Mouse (Mus musculus): ENCODE measurements around the gene 1700047I17Rik2. TPM values are rescaled to one million over a fixed set of nuclear protein-coding genes. Genes with fewer than 3 reads are reported as not detected.
A peak's percentile ranks its signal among the peaks of the same experiment; 100 is the strongest.
"Not testable (repeated sequence)": the region's sequence is repeated elsewhere in the genome, so short reads cannot be mapped to it uniquely, and the experiment has no call there.

1700047I17Rik2 gene
- polyA plus RNA-seq, 1 experiment from 2014 or later: not detected

DNA sequence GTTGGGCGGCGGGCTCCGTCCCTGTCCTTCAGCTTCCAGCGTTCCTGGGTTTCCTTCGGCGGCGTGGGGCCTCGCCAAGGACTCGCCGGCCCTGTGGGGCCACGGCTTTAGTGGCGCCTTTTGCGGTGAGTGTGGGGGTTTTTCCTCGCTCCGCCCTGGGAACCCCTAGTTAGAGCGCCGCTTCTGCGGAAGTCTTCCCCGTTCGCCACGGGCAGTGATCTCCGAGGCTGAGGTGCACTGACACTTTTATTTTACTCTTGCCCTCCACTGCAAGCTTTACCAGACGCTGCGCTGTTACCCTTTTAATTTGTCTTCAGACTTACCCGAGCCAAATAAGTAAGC, 31.1 kb downstream of the 1700047I17Rik2 start:
- H3K9ac ChIP-seq (ENCODE audit: low read depth, low read length); H3K27ac ChIP-seq (ENCODE audit: low read depth, low read length); H3K4me1 ChIP-seq (replicated peaks; ENCODE audit: control insufficient read depth, insufficient read depth, low read length); H3K9me3 ChIP-seq (ENCODE audit: control insufficient read depth); H3K4me3 ChIP-seq (ENCODE audit: low read depth, low read length); H3K27me3 ChIP-seq (replicated peaks; ENCODE audit: control insufficient read depth, insufficient read depth, low read length); H3K36me3 ChIP-seq (ENCODE audit: control insufficient read depth, insufficient read depth): not testable (repeated sequence)
- H3K4me2 ChIP-seq (replicated peaks; ENCODE audit: low read depth): 0 out of 2 replicates have a peak overlapping the region, but pooled peaks have one; percentile 24
- peak; percentile 17 for ATAC-seq
- WGBS: 0% methylated on average over 9 of the region's 25 CpGs

GRCm38 (mm10) chr12:55242243-55242642, 42.9 kb downstream of the 1700047I17Rik2 start:
- H3K9me3 ChIP-seq (ENCODE audit: control insufficient read depth): not testable (repeated sequence)
- WGBS: no CpG with 5 or more reads among the region's 8 CpGs

GRCm38 (mm10) chr12:55261950-55262349, 62.6 kb downstream of the 1700047I17Rik2 start:
- H3K36me3 ChIP-seq (ENCODE audit: control insufficient read depth, insufficient read depth): peaks cover 10% of the 10 kb centered on the region; the same call in 1 of the 2 replicates
- ATAC-seq; H3K9ac ChIP-seq (ENCODE audit: low read depth, low read length); H3K4me2 ChIP-seq (replicated peaks; ENCODE audit: low read depth); H3K9me3 ChIP-seq (ENCODE audit: control insufficient read depth); H3K27ac ChIP-seq (ENCODE audit: low read depth, low read length); H3K4me1 ChIP-seq (replicated peaks; ENCODE audit: control insufficient read depth, insufficient read depth, low read length); H3K4me3 ChIP-seq (ENCODE audit: low read depth, low read length); H3K27me3 ChIP-seq (replicated peaks; ENCODE audit: control insufficient read depth, insufficient read depth, low read length): not testable (repeated sequence)
- WGBS: no CpG with 5 or more reads among the region's 8 CpGs

More at GRCm38 (mm10) chr12:55242243-55242642, 42.9 kb downstream of the 1700047I17Rik2 start:
- not testable (repeated sequence) for H3K4me3 ChIP-seq (ENCODE audit: low read depth, low read length); H3K27ac ChIP-seq (ENCODE audit: low read depth, low read length); H3K4me1 ChIP-seq (replicated peaks; ENCODE audit: control insufficient read depth, insufficient read depth, low read length); H3K36me3 ChIP-seq (ENCODE audit: control insufficient read depth, insufficient read depth); H3K27me3 ChIP-seq (replicated peaks; ENCODE audit: control insufficient read depth, insufficient read depth, low read length); H3K9ac ChIP-seq (ENCODE audit: low read depth, low read length); H3K4me2 ChIP-seq (replicated peaks; ENCODE audit: low read depth); ATAC-seq

DNA sequence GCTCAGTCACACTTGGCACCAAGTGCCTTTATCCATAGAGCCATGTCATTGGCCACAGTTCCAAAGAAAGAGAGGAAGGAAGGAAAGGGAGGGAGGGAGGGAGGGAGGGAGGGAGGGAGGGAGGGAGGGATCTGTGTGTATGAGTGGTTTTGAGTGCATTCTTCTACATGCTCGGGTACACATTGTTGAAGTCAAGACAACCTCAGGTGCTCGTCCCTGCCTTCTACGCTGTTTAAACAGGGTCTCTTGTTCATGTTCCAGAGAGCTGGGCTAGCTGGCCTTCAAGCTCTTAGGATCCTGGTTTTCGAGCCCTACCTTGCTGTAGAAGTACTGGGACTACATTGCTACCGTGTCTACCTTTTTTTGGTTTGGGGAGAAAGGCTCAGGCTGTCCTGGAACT, 64.0 kb downstream of the 1700047I17Rik2 start:
- not testable (repeated sequence) for H3K9me3 ChIP-seq (ENCODE audit: control insufficient read depth); H3K27me3 ChIP-seq (replicated peaks; ENCODE audit: control insufficient read depth, insufficient read depth, low read length); H3K9ac ChIP-seq (ENCODE audit: low read depth, low read length); H3K4me3 ChIP-seq (ENCODE audit: low read depth, low read length); H3K4me1 ChIP-seq (replicated peaks; ENCODE audit: control insufficient read depth, insufficient read depth, low read length); H3K27ac ChIP-seq (ENCODE audit: low read depth, low read length); ATAC-seq; H3K4me2 ChIP-seq (replicated peaks; ENCODE audit: low read depth)
- WGBS: no CpG with 5 or more reads among the region's 5 CpGs
- peaks cover 10% of the 10 kb centered on the region; the same call in 1 of the 2 replicates for H3K36me3 ChIP-seq (ENCODE audit: control insufficient read depth, insufficient read depth)

Other genes starting within 250 kb of the 1700047I17Rik2 start
- not detected in 2 replicates for gene Gm20403, start 213.1 kb upstream of the 1700047I17Rik2 start, polyA plus RNA-seq (2015; fragmentation: Nextera tagmentation; extraction: Ambion mirVana)
- gene Baz1a, start 185.2 kb upstream of the 1700047I17Rik2 start, polyA plus RNA-seq (2015; fragmentation: Nextera tagmentation; extraction: Ambion mirVana): 15.2 and 15.3 TPM in 2 replicates
- 10.1 TPM in 2 replicates for gene 2700097O09Rik, start 119.5 kb upstream of the 1700047I17Rik2 start, polyA plus RNA-seq (2015; fragmentation: Nextera tagmentation; extraction: Ambion mirVana)
- gene Srp54a, start 119.3 kb upstream of the 1700047I17Rik2 start, polyA plus RNA-seq (2015; fragmentation: Nextera tagmentation; extraction: Ambion mirVana): 106 and 107 TPM in 2 replicates
- gene Fam177a, start 75.1 kb upstream of the 1700047I17Rik2 start, polyA plus RNA-seq (2015; fragmentation: Nextera tagmentation; extraction: Ambion mirVana): 27.8 and 29.2 TPM in 2 replicates
- 34.7 and 39.1 TPM in 2 replicates for gene Srp54b, start 44.5 kb upstream of the 1700047I17Rik2 start, polyA plus RNA-seq (2015; fragmentation: Nextera tagmentation; extraction: Ambion mirVana)
- 60.0 and 64.6 TPM in 2 replicates for gene Srp54c, start 30.6 kb downstream of the 1700047I17Rik2 start, polyA plus RNA-seq (2015; fragmentation: Nextera tagmentation; extraction: Ambion mirVana)
- 10.1 and 11.9 TPM in 2 replicates for gene 1110008L16Rik, start 100.0 kb downstream of the 1700047I17Rik2 start, polyA plus RNA-seq (2015; fragmentation: Nextera tagmentation; extraction: Ambion mirVana)
- 7.7 and 8.6 TPM in 2 replicates for gene Ppp2r3c, start 103.4 kb downstream of the 1700047I17Rik2 start, polyA plus RNA-seq (2015; fragmentation: Nextera tagmentation; extraction: Ambion mirVana)
- 279 and 292 TPM in 2 replicates for gene Psma6, start 184.6 kb downstream of the 1700047I17Rik2 start, polyA plus RNA-seq (2015; fragmentation: Nextera tagmentation; extraction: Ambion mirVana)